Mouse (Mus musculus) G1E (cell line): Measurements from ENCODE around the gene Hnrnpl.

Experiments used
- CTCF ChIP-seq: IDR thresholded peaks from 2 replicates; pipeline ENCODE4 v1.5.1; 2012; ENCODE audit warnings: low read depth, low read length, inconsistent platforms, mixed read lengths
- GATA1 ChIP-seq: IDR thresholded peaks from 2 replicates; pipeline ENCODE4 v1.6.1; 2012; ENCODE audit warnings: borderline replicate concordance, low read length, inconsistent platforms, mixed read lengths
- TAL1 ChIP-seq: conservative IDR thresholded peaks from 2 replicates; pipeline ENCODE4 v1.6.1; 2012; ENCODE audit warnings: low read depth, low read length, inconsistent platforms, mixed read lengths

GRCm38 (mm10) chr7:28771867-28772266 lies 36.5 kb upstream of the Hnrnpl start:
- TF ChIP-seq GATA1 (no peak), CTCF (no peak), TAL1 (no peak)
